Mouse (Mus musculus): ENCODE measurements around the gene Rbm47. TPM values are rescaled to one million over a fixed set of nuclear protein-coding genes. Genes with fewer than 3 reads are reported as not detected.

The Rbm47 gene
- polyA plus RNA-seq, 1 experiment, result 12.7 TPM

GRCm38 (mm10) chr5:66082229-66082572 lies 90.7 kb downstream of the Rbm47 start:
- WGBS, result 96% methylated on average over 11 of the region's 11 CpGs
- DNase-seq, result no peak
- no peak overlapping the region for H3K27ac ChIP-seq (ENCODE audit: control insufficient read depth, insufficient read depth, low read length)
- H3K27me3 ChIP-seq (ENCODE audit: control insufficient read depth, insufficient read depth, low read length), result no peaks in the 10 kb centered on the region
- H3K4me1 ChIP-seq (replicated peaks; ENCODE audit: control insufficient read depth, insufficient read depth, low read length), result peaks cover 10% of the 10 kb centered on the region
- TF ChIP-seq POLR2A (IDR thresholded peaks at IDR 0.05; ENCODE audit: control insufficient read depth, extremely low read depth, insufficient read depth, low read length, poor library complexity) (no peak), CTCF (IDR thresholded peaks at IDR 0.05; ENCODE audit: borderline replicate concordance, control insufficient read depth, extremely low read depth, insufficient read depth, low read length, poor library complexity) (no peak)
- H3K36me3 ChIP-seq (ENCODE audit: control insufficient read depth, insufficient read depth, low read length), result no peaks in the 10 kb centered on the region
- no peak overlapping the region for H3K4me3 ChIP-seq (ENCODE audit: control insufficient read depth, insufficient read depth, low read length)

GRCm38 (mm10) chr5:66081443-66082228 lies 91.3 kb downstream of the Rbm47 start:
- TF ChIP-seq POLR2A (IDR thresholded peaks at IDR 0.05; ENCODE audit: control insufficient read depth, extremely low read depth, insufficient read depth, low read length, poor library complexity), result no peak
- no peak for TF ChIP-seq CTCF (IDR thresholded peaks at IDR 0.05; ENCODE audit: borderline replicate concordance, control insufficient read depth, extremely low read depth, insufficient read depth, low read length, poor library complexity)
- 90% methylated on average over 19 of the region's 19 CpGs for WGBS
- DNase-seq, result no peak

GRCm38 (mm10) chr5:66080529-66081220 lies 92.2 kb downstream of the Rbm47 start:
- Histone ChIP-seq H3K27ac (ENCODE audit: control insufficient read depth, insufficient read depth, low read length) (no peak overlapping the region), H3K27me3 (ENCODE audit: control insufficient read depth, insufficient read depth, low read length) (no peaks in the 10 kb centered on the region), H3K36me3 (ENCODE audit: control insufficient read depth, insufficient read depth, low read length) (no peaks in the 10 kb centered on the region), H3K4me1 (replicated peaks; ENCODE audit: control insufficient read depth, insufficient read depth, low read length) (peaks cover 21% of the 10 kb centered on the region), H3K4me3 (ENCODE audit: control insufficient read depth, insufficient read depth, low read length) (no peak overlapping the region)
- 96% methylated on average over 17 of the region's 17 CpGs for WGBS
- DNase-seq, result no peak
- TF ChIP-seq CTCF (IDR thresholded peaks at IDR 0.05; ENCODE audit: borderline replicate concordance, control insufficient read depth, extremely low read depth, insufficient read depth, low read length, poor library complexity) (no peak), POLR2A (IDR thresholded peaks at IDR 0.05; ENCODE audit: control insufficient read depth, extremely low read depth, insufficient read depth, low read length, poor library complexity) (no peak)

More at GRCm38 (mm10) chr5:66081443-66082228, 91.3 kb downstream of the Rbm47 start:
- Histone ChIP-seq H3K27me3 (ENCODE audit: control insufficient read depth, insufficient read depth, low read length) (no peaks in the 10 kb centered on the region), H3K4me1 (replicated peaks; ENCODE audit: control insufficient read depth, insufficient read depth, low read length) (peaks cover 15% of the 10 kb centered on the region), H3K36me3 (ENCODE audit: control insufficient read depth, insufficient read depth, low read length) (no peaks in the 10 kb centered on the region), H3K4me3 (ENCODE audit: control insufficient read depth, insufficient read depth, low read length) (no peak overlapping the region), H3K27ac (ENCODE audit: control insufficient read depth, insufficient read depth, low read length) (no peak overlapping the region)

GRCm38 (mm10) chr5:66079358-66080179 lies 93.3 kb downstream of the Rbm47 start:
- Histone ChIP-seq H3K4me1 (replicated peaks; ENCODE audit: control insufficient read depth, insufficient read depth, low read length) (peaks cover 29% of the 10 kb centered on the region), H3K36me3 (ENCODE audit: control insufficient read depth, insufficient read depth, low read length) (no peaks in the 10 kb centered on the region), H3K27ac (ENCODE audit: control insufficient read depth, insufficient read depth, low read length) (no peak overlapping the region), H3K4me3 (ENCODE audit: control insufficient read depth, insufficient read depth, low read length) (no peak overlapping the region), H3K27me3 (ENCODE audit: control insufficient read depth, insufficient read depth, low read length) (no peaks in the 10 kb centered on the region)
- 86% methylated on average over 9 of the region's 9 CpGs for WGBS
- DNase-seq, result no peak
- TF ChIP-seq POLR2A (IDR thresholded peaks at IDR 0.05; ENCODE audit: control insufficient read depth, extremely low read depth, insufficient read depth, low read length, poor library complexity), result no peak
- TF ChIP-seq CTCF (IDR thresholded peaks at IDR 0.05; ENCODE audit: borderline replicate concordance, control insufficient read depth, extremely low read depth, insufficient read depth, low read length, poor library complexity), result no peak

GRCm38 (mm10) chr5:66078491-66079012 lies 94.4 kb downstream of the Rbm47 start:
- no peak for DNase-seq
- Histone ChIP-seq H3K4me1 (replicated peaks; ENCODE audit: control insufficient read depth, insufficient read depth, low read length) (peaks cover 38% of the 10 kb centered on the region), H3K4me3 (ENCODE audit: control insufficient read depth, insufficient read depth, low read length) (no peak overlapping the region), H3K27me3 (ENCODE audit: control insufficient read depth, insufficient read depth, low read length) (no peaks in the 10 kb centered on the region), H3K36me3 (ENCODE audit: control insufficient read depth, insufficient read depth, low read length) (no peaks in the 10 kb centered on the region), H3K27ac (ENCODE audit: control insufficient read depth, insufficient read depth, low read length) (no peak overlapping the region)
- TF ChIP-seq POLR2A (IDR thresholded peaks at IDR 0.05; ENCODE audit: control insufficient read depth, extremely low read depth, insufficient read depth, low read length, poor library complexity) (no peak), CTCF (IDR thresholded peaks at IDR 0.05; ENCODE audit: borderline replicate concordance, control insufficient read depth, extremely low read depth, insufficient read depth, low read length, poor library complexity) (no peak)
- WGBS, result 96% methylated on average over 7 of the region's 7 CpGs

GRCm38 (mm10) chr5:66077416-66077815 lies 95.5 kb downstream of the Rbm47 start:
- Histone ChIP-seq H3K36me3 (ENCODE audit: control insufficient read depth, insufficient read depth, low read length) (no peaks in the 10 kb centered on the region), H3K27ac (ENCODE audit: control insufficient read depth, insufficient read depth, low read length) (peak overlapping the region; percentile 28; the same call in 1 of the 2 replicates), H3K4me3 (ENCODE audit: control insufficient read depth, insufficient read depth, low read length) (no peak overlapping the region), H3K27me3 (ENCODE audit: control insufficient read depth, insufficient read depth, low read length) (no peaks in the 10 kb centered on the region), H3K4me1 (replicated peaks; ENCODE audit: control insufficient read depth, insufficient read depth, low read length) (peaks cover 41% of the 10 kb centered on the region)
- TF ChIP-seq POLR2A (IDR thresholded peaks at IDR 0.05; ENCODE audit: control insufficient read depth, extremely low read depth, insufficient read depth, low read length, poor library complexity) (no peak), CTCF (IDR thresholded peaks at IDR 0.05; ENCODE audit: borderline replicate concordance, control insufficient read depth, extremely low read depth, insufficient read depth, low read length, poor library complexity) (no peak)
- 3% methylated on average over 10 of the region's 10 CpGs for WGBS
- peak; percentile 62 for DNase-seq

Data from thymus, adult 2 months (tissue).